ENCODE assay signal across 16 mouse cellular contexts in genomic region chr11:25005491-25005890, GRCm38 (mm10).
DNase-seq lines count a peak whose midpoint lies in the region; ATAC-seq lines count a peak whose summit lies in the region.
"Had no signal": no experiment of that assay in that cellular context is flagged by ENCODE, and none has a peak within 500 bp of the region (broad histone marks: within the 10 kb centered on the region; RNA-seq: fewer than 3 reads in every experiment).

No protein-coding gene starts in this region.

- no peaks in the 10 kb centered on the region for H3K9me3 ChIP-seq in heart, embryonic 14.5 days (ENCODE audit: control insufficient read depth, low read length)
- H3K9me3 ChIP-seq in heart, embryonic 11.5 days (replicated peaks; ENCODE audit: control insufficient read depth, low read length): no peaks in the 10 kb centered on the region
- H3K9me3 ChIP-seq: G1E; neural tube, embryonic 13.5 days had no signal

- no peak overlapping the region for H3K4me3 ChIP-seq in heart, embryonic 14.5 days (ENCODE audit: control insufficient read depth in 1 of 2, insufficient read depth in 1 of 2, low read depth in 1 of 2, low read length in 2 of 2)
- no peak overlapping the region for H3K4me3 ChIP-seq in heart, embryonic 11.5 days (ENCODE audit: low read depth, low read length)
- H3K4me3 ChIP-seq: neural tube, embryonic 13.5 days had no signal

- no peak for ATAC-seq in heart, embryonic 14.5 days (ENCODE audit: insufficient number of reproducible peaks, insufficient read depth, low FRiP score, low read depth)
- ATAC-seq in heart, embryonic 11.5 days (replicated peaks; ENCODE audit: insufficient number of reproducible peaks, low FRiP score, low TSS enrichment): no peak
- ATAC-seq: forebrain, embryonic 14.5 days; hindbrain, embryonic 16.5 days had no signal

- no peaks in the 10 kb centered on the region for H3K36me3 ChIP-seq in heart, embryonic 14.5 days (ENCODE audit: control insufficient read depth, insufficient read depth, low read length)
- H3K36me3 ChIP-seq in heart, embryonic 11.5 days (ENCODE audit: control insufficient read depth, insufficient read depth, low read length): no peaks in the 10 kb centered on the region
- H3K36me3 ChIP-seq: G1E; neural tube, embryonic 13.5 days had no signal

- peak overlapping the region; percentile 12 to 33; a peak in 3 of 4 replicates for H3K27ac ChIP-seq in heart, embryonic 14.5 days (replicated peaks in 1 of 2; ENCODE audit: control insufficient read depth in 1 of 2, insufficient read depth in 1 of 2, low read depth in 2 of 2, low read length in 2 of 2)
- no peak overlapping the region for H3K27ac ChIP-seq in heart, embryonic 11.5 days (ENCODE audit: low read depth, low read length)
- H3K27ac ChIP-seq: neural tube, embryonic 13.5 days had no signal

- peak; percentile 88 to 92 for DNase-seq in adrenal gland, adult (ENCODE audit: inconsistent age in 2 of 2, low spot score in 1 of 2)
- DNase-seq in adrenal gland, postnatal 36 days: peak; percentile 75 to 76
- DNase-seq in heart, postnatal 10 days: peak; percentile 39 to 42
- DNase-seq in gastrocnemius, postnatal 14 days: no peak
- no peak for DNase-seq in lung, postnatal 14 days
- DNase-seq: cerebellum, postnatal 36 days; kidney, adult 18-20 months; kidney, postnatal 36 days; lung, adult 2 months; thymus, postnatal 36 days had no signal

- H3K27me3 ChIP-seq in heart, embryonic 14.5 days (ENCODE audit: control insufficient read depth, insufficient read depth, low read length): no peaks in the 10 kb centered on the region
- no peaks in the 10 kb centered on the region for H3K27me3 ChIP-seq in heart, embryonic 11.5 days (ENCODE audit: control insufficient read depth, insufficient read depth, low read length)
- H3K27me3 ChIP-seq: neural tube, embryonic 13.5 days had no signal

- 22% methylated on average over 5 of the region's 5 CpGs for WGBS in heart, embryonic 14.5 days
- WGBS in heart, embryonic 11.5 days (ENCODE audit: insufficient replicate concordance): 26% methylated on average over 5 of the region's 5 CpGs

- no peak overlapping the region for H3K9ac ChIP-seq in heart, embryonic 14.5 days (ENCODE audit: low read length)
- H3K9ac ChIP-seq in heart, embryonic 11.5 days (ENCODE audit: low read depth, low read length): no peak overlapping the region
- H3K9ac ChIP-seq: neural tube, embryonic 13.5 days had no signal

- H3K4me2 ChIP-seq in heart, embryonic 14.5 days (ENCODE audit: low read length): peak overlapping the region; percentile 35
- no peak overlapping the region for H3K4me2 ChIP-seq in heart, embryonic 11.5 days
- H3K4me2 ChIP-seq: neural tube, embryonic 13.5 days had no signal

- H3K4me1 ChIP-seq in heart, embryonic 14.5 days (ENCODE audit: control insufficient read depth in 2 of 2, insufficient read depth in 2 of 2, low read length in 2 of 2): peaks cover 3 to 14% of the 10 kb centered on the region in 2 experiments; a peak in 3 of 4 replicates
- peaks cover 11% of the 10 kb centered on the region for H3K4me1 ChIP-seq in heart, embryonic 11.5 days (ENCODE audit: control insufficient read depth, insufficient read depth, low read length)

- intact Hi-C loops in heart, postnatal 10 days (cut with DNase I): no loop called here
- intact Hi-C loops in gastrocnemius, postnatal 14 days (cut with DNase I; ENCODE audit: low total_unique reads): no loop called here

Comparison
In these comparisons a context has a peak if more than half of its experiments do, and no peak if none do; other contexts are left out.
1. DNase-seq: peak in adrenal gland, adult (2 of 2), adrenal gland, postnatal 36 days (2 of 2) and heart, postnatal 10 days (2 of 2); none in gastrocnemius, postnatal 14 days (single experiment) and lung, postnatal 14 days (single experiment).